Mouse (Mus musculus) cerebellum, adult 8-10 months (tissue): ENCODE data around the gene Hoxd3.

Experiments
- DNase-seq: peaks from one replicate; pipeline ENCODE4 v3.0.0; 2022

The Hoxd3 gene

GRCm38 (mm10) chr2:74679980-74680379 lies 31.7 kb upstream of the Hoxd3 start:
- no peak for DNase-seq

DNA sequence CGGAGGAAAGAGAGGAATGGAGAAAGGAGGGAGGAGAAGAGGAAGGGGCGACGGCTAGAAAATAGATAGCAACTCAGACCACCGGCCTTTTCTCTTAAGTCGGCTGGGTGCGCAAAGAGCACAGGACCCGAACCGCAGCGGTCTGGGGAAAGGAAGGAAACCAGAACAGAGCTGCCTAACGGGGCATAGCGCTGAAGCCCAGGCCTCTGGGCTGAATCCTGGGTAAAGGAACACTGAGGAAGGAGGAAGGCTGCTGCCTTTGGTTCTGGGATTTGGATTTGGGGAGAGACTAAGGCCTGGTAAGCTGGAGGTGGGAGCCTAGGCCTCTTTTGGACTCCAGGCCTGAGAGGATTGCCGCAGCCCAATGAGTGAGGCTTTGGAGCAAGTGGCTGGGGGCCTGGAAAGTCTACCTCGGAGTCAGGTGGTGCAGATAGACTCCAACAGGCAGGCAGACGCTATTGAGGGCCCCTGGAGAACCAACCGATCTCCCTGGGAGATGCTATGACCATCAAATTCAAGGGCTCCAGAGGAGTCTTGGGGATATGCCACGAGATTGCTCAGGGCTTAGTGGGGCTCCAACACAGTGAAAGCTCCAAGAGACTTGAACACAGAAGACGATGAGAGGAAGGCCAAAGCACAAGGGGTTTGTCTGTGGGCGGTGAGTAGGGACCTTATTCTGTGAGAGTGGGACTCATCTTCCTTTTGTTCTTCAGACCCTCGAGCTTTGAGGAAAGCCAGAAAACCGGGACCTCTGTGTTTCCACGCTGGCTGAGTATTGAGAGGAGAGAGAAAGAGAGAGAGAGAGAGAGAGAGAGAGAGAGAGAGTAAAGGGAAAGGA lies 30.9 kb upstream of the Hoxd3 start:
- DNase-seq: no peak

DNA sequence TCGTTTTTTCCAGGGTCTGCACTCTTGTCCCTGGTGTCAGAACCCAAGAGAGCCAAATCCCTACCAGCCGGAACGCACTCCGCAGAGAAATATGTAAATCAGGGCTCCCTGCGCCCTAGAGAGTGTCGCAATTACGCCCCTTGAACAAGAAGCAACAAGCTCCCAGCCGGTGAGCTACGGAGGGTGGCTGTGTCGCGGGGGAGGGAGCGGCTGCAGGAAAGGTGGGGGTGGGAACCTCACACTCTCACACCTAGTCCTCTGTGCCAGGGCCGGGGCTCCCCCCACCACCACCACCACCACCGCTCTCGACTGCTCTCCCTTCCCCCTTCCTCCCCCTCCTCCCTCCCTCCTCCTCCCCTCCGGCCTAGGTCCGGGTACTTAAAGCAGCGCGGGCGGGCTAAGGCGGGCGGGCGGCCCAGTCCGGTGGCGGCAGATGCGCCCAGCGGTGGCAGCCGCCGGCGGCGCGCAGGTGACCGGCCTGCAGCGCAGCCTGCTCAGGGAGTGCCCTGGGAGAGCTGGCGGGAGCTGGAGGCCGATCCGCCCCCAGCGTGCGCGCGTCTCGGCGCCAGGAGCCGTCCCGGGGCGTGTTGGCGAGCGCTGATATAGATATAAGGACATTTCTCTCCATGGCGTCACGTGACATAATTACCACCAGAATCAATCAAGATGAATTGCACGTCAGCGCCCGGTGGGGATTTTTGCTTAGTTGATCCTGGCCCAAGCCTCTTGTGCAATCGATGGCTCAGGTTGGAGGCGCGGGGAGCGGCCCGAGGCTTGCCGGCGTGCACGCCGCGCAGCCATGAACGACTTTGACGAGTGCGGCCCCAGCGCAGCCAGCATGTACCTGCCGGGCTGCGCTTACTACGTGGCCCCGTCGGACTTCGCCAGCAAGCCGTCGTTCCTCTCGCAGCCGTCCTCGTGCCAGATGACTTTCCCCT lies 29.9 kb upstream of the Hoxd3 start:
- no peak for DNase-seq

- DNase-seq: no peak
Observed at GRCm38 (mm10) chr2:74682796-74683195, 28.9 kb upstream of the Hoxd3 start.

- DNase-seq: no peak
Observed at GRCm38 (mm10) chr2:74683471-74683951, 28.2 kb upstream of the Hoxd3 start.

DNA sequence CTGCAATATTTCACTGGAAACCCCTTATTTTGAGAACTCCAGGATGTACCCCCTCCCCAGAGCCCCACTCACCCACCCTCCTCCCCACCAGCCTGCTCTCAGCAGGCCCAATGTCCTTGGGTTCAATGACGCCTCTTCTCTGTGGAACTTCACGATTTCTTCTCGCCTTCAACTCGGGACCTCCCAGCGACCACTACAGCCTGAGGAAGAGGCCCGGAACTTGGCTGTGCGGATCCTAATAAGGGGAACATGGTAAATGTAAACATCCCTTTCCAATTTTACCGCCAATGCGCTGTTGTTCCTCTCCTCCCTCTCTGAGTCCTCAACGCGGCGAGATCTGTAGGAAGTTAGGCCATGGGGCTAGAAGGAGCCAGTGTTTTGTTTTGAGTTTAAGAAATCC lies 27.6 kb upstream of the Hoxd3 start:
- DNase-seq: no peak

GRCm38 (mm10) chr2:74685059-74685603 lies 26.6 kb upstream of the Hoxd3 start:
- no peak for DNase-seq

GRCm38 (mm10) chr2:74686301-74686987 lies 25.3 kb upstream of the Hoxd3 start:
- DNase-seq: no peak

DNA sequence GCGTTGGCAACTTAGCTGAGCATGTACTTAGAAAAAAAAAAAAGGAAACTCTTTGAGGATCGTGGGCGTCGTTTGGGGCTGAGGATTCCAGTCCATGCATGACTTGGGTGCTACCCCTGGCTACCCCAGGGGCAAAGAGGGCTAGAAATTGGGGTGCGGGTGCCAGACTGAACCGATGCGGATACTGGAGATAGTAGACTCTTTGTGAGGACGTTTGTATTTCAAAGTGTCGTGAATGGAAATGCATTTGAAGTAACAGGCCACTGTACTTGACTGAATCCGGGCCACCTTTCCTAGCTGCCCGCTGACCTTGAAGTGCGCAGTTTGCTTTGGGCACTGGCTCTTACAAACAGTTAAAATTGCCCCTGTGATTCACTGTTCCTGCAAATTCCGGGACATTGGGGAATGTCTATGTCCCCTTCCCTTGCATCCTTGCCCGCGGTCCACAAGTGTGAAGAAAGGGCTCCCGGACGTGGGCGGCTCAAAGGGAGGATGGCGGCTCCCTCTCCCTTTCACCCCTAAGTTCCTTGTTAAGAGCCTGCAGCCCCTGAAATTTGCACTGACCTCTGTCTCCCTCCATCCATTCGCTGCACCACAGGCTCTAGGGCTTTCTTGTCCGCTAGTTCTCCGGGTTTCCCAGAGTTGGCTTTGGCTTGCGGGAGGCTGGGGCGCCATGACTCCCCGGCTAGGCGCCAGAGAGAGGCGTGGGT lies 24.6 kb upstream of the Hoxd3 start:
- DNase-seq: no peak

GRCm38 (mm10) chr2:74687698-74688555 lies 23.8 kb upstream of the Hoxd3 start:
- DNase-seq: no peak

DNA sequence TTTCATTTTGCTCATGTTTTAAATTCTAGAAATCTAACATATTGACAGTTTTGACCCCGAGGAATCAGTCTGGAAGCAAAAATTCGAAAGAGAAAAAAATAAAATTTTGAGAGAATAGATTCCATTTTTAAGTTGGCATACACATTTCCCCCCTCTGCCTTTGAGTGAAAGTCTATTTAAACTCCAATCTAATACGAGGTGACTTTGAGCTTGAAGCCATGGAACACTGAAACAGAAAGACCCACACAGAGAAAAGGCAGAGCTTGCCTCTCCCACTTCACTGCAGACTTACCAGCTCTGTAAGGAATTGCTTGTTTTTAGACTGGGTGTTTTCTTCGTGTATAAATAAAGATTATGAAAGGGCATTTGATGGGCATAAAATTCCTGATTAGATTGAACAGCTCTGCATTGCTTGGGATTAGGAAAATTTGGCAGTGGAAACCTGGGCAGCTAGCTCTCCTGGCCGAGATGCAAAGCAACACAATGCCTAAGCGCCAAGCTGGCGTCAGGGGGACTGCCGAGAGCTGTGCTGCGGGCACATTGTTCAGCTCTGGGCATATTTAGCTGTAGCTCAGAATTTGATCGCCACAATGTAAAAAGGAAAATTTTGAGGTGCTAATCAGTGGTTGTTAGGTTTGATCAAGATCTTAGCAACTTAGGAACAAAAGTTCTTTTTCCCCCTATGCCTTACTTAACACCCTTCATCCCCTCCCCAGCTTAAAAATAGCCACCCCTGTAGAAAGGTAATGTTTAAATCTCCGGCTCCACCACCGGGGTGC lies 22.7 kb upstream of the Hoxd3 start:
- DNase-seq: no peak

DNA sequence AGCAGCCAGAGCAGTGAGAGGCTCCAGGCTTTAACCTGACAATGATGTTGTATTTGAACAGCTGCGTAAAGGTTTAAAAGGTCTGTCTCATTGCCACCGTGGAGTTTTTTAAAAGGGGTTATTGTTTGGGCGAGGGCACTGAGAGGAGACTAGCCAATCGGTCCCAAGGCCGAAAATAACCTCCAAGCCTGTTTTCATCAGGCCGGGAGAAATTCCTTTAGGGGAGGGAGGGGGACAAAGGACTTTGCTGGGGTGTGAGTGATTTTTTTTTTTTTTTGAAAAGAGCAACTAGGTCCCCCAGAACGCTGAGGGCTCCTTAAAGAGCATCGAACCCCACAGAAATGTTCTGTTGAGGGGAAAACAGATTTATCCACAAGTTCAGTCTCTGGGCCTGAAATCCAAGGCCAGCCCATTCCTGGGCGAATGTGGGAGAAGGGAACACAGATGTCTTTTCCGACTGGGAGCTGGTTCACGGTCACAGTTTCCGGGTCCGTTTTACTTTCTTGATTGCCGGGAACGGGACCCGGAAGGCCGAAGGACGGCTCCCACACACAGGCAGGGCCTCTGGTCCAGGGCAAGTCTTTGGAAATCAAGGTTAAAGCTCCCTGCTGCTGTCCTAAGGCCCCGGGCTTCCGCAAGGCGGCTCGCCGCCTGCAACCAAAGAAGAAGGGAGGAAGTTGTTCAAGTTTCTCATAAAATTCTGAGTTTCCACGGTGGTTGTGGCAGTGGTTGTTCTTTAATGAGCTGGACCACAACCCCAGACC lies 22.0 kb upstream of the Hoxd3 start:
- DNase-seq: no peak

- DNase-seq: no peak
Observed at GRCm38 (mm10) chr2:74690338-74690716, 21.4 kb upstream of the Hoxd3 start.

- no peak for DNase-seq
Observed at GRCm38 (mm10) chr2:74691022-74691951, 20.4 kb upstream of the Hoxd3 start, which contains the start of gene Hoxd10. Hoxd10 (plus strand) TSS chr2:74691924.

GRCm38 (mm10) chr2:74691995-74692807 lies 19.5 kb upstream of the Hoxd3 start:
- DNase-seq: no peak

GRCm38 (mm10) chr2:74692808-74693431 lies 18.8 kb upstream of the Hoxd3 start:
- no peak for DNase-seq

GRCm38 (mm10) chr2:74693432-74693827 lies 18.3 kb upstream of the Hoxd3 start:
- DNase-seq: no peak
